Mouse (Mus musculus) liver, embryonic 16.5 days (tissue): ENCODE results near the gene Exo5. TPM values are rescaled to one million over a fixed set of nuclear protein-coding genes. Genes with fewer than 3 reads are reported as not detected.

ENCODE experiments used
- ATAC-seq: fragments of 200-750 bp; cut with Nextera tagmentation; 2 replicates; pipeline ENCODE4 v1.8.0; 2017; ENCODE audit warnings: low read depth, mild to moderate bottlenecking, moderate number of reproducible peaks, moderate library complexity
- H3K27ac ChIP-seq: fragments of 300-500 bp; sonication (generic); 2 replicates; pipeline ENCODE4 v1.5.1; 2014; ENCODE audit warnings: mild to moderate bottlenecking, low read length
- H3K27me3 ChIP-seq: fragments of 300-500 bp; sonication (generic); 2 replicates; pipeline ENCODE4 v1.6.1; 2014; ENCODE audit warnings: low read depth, low read length, mixed read lengths; ENCODE audit not compliant: control insufficient read depth, insufficient read depth
- H3K36me3 ChIP-seq: fragments of 300-500 bp; sonication (generic); 2 replicates; pipeline ENCODE4 v1.6.1; 2014; ENCODE audit warnings: mild to moderate bottlenecking; ENCODE audit not compliant: control insufficient read depth, insufficient read depth
- H3K4me1 ChIP-seq: fragments of 300-500 bp; sonication (generic); 2 replicates; pipeline ENCODE4 v1.6.1; 2014; ENCODE audit warnings: low read depth, low read length, mixed read lengths; ENCODE audit not compliant: control insufficient read depth
- H3K4me2 ChIP-seq: fragments of 300-500 bp; sonication (generic); 2 replicates; pipeline ENCODE4 v1.6.1; 2014; ENCODE audit warnings: low read depth, low read length, mixed read lengths
- H3K4me3 ChIP-seq: fragments of 300-500 bp; sonication (generic); 2 replicates; pipeline ENCODE4 v1.5.1; 2014; ENCODE audit warnings: low read depth, mild to moderate bottlenecking, low read length
- H3K9ac ChIP-seq: fragments of 300-500 bp; sonication (generic); 2 replicates; pipeline ENCODE4 v1.6.1; 2014; ENCODE audit warnings: low read depth, low read length
- H3K9me3 ChIP-seq: fragments of 300-500 bp; sonication (generic); replicated peaks from 2 replicates; pipeline ENCODE4 v1.6.1; 2016; ENCODE audit warnings: low read length; ENCODE audit not compliant: control insufficient read depth
- WGBS: fragments of 180-500 bp; shearing (Covaris S2); extraction: QIAGEN DNeasy Blood & Tissue Kit; methylation state at CpG from one replicate; pipeline ENCODE4 v1.1.7; 2014; ENCODE audit not compliant: insufficient replicate concordance; 5-methylcytosine and 5-hydroxymethylcytosine counted together
- polyA plus RNA-seq: library from polyadenylated mRNA; unstranded; fragments of >200 nt; fragmentation: Nextera tagmentation; extraction: Ambion mirVana; gene quantifications from 2 replicates; pipeline ENCODE4 v1.2.1, GENCODE M21; 2015

Gene Exo5
- 5.4 and 5.7 TPM in 2 replicates for polyA plus RNA-seq

DNA sequence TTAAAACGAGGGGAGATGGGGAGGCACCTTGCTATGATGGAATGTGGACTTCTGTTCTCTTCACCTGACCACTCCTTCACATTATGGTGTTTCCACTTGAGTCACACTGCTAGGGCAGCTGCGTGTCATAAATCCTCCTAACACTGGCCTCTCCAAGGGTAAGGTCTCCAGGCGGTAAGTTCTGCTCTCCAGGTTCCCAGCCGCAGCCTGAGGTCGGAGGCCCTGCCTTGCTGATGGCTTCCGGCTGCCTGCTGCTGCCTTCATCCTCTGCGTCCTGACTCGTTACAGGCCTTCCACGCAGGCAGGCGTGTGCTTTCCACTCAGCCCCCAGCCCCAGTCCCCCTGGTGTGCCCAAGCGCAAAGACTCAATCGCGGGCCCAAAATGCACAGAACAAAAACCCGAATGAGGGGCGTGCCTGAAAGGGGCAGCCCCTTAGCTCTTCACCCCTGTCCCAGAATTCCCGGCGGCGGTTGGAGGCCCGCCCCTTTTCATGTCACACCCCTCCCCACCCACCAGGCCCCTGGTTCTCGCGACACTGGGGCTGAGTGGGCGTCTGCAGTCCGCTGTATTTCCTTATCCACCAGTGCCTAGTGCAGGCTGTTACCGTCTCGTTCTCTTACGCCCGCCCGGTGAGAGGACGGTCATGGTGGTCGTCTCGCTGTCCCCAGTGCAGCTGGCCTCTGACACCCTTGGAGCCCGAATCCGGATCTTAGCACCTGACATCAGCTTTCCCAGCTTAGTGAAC is at the start of gene Exo5:
Gene Exo5, minus strand, starts transcription at position 464 of the 746 bp plus-strand sequence.
- Histone ChIP-seq H3K9me3 (peaks cover 3% of the 10 kb centered on the region; the same call in 1 of the 2 replicates), H3K27me3 (no peaks in the 10 kb centered on the region), H3K27ac (peak within 1 kb of the TSS; percentile 83), H3K4me1 (peaks cover 6% of the 10 kb centered on the region), H3K4me3 (peak within 1 kb of the TSS; percentile 80), H3K36me3 (no peaks in the 10 kb centered on the region), H3K4me2 (peak within 1 kb of the TSS; percentile 88), H3K9ac (peak within 1 kb of the TSS; percentile 77)
- under 1% methylated on average over 33 of the region's 33 CpGs for WGBS
- ATAC-seq: peak; percentile 99

DNA sequence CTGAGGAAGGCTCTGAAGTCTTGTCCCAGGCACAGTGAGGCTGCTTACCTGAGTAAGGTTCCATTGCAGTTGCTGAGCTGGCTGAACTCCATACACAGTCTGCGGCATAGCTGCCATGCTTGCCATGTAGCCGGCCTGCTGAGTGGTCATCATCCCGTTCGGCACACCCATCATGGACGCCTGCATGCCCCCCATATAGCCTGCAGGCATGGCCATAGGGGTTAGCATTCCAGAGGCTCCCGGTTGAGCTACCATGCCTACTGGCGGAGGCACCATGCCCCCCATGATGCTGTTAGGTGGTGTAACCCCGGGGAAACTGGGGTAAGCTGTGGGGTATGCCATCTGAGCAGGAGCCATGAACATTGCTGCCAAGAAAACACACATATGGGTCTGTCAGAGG is 47.0 kb upstream of the Exo5 start:
- H3K27ac ChIP-seq: no peak overlapping the region
- H3K36me3 ChIP-seq: peaks cover 40% of the 10 kb centered on the region
- H3K27me3 ChIP-seq: no peaks in the 10 kb centered on the region
- no peak overlapping the region for H3K4me3 ChIP-seq
- 82% methylated on average over 8 of the region's 8 CpGs for WGBS
- ATAC-seq: no peak
- H3K9ac ChIP-seq: no peak overlapping the region
- no peaks in the 10 kb centered on the region for H3K9me3 ChIP-seq
- peaks cover 5% of the 10 kb centered on the region for H3K4me1 ChIP-seq
- H3K4me2 ChIP-seq: no peak overlapping the region

DNA sequence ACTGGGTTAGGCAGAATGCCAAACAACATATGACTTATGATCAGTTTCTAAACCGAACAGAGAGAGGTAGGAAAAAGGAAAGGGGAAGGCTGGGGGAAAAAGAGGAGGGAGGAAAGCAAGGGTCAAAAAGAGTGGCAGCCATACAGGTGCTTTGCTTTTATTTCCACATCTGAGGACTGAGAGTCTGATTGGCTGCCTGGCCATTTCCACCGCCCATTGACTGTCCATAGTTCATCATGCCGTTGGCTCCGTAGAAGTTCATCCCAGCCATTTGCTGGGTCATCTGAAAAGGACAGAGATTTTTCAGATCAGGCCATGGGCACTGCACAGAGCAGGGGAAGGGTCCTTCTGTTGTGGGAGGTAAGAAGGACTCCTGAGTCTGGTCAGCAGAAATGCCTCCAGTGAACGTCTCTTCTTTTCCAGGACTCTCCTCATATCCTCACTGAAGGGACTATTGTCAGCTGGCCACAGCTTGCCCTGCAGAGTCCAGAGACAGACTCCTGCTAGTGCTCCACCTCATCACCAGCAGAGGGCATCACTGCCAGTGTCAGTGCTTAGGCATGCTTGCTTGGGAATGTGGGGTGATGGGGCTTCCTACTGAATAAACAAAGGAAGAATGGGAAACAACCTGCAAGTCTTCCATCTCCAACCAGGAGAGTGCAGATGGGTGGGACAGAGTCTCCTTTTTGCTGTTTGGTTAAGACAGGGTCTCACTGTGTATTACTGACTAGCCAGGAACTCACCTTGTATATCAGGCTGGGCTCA is 44.7 kb upstream of the Exo5 start:
- H3K9ac ChIP-seq: no peak overlapping the region
- 77% methylated on average over 5 of the region's 5 CpGs for WGBS
- no peaks in the 10 kb centered on the region for H3K9me3 ChIP-seq
- peaks cover 36% of the 10 kb centered on the region for H3K36me3 ChIP-seq
- H3K4me1 ChIP-seq: peaks cover 4% of the 10 kb centered on the region
- no peak overlapping the region for H3K27ac ChIP-seq
- H3K4me3 ChIP-seq: no peak overlapping the region
- H3K27me3 ChIP-seq: no peaks in the 10 kb centered on the region
- no peak for ATAC-seq
- H3K4me2 ChIP-seq: no peak overlapping the region

DNA sequence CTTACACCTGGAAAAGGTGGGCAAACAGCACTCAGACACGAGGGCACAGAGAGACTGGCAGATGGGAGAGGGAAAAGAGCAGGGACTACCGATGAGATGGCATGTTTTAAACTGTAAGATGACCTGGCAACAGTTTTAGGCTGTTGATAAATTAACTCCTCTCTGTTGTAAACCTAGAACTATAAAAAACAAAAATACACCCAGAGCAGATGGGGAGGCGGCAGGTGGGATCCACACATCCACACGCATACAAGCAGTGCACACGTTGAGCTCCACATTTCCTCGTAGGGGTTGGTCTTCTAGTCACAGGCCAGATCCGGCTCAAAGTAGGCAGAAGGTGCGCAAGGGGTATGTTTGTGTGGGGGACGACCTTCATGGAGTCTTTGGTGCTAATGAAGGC is 43.7 kb upstream of the Exo5 start:
- WGBS: 81% methylated on average over 9 of the region's 9 CpGs
- Histone ChIP-seq H3K27me3 (no peaks in the 10 kb centered on the region), H3K36me3 (peaks cover 29% of the 10 kb centered on the region), H3K4me3 (no peak overlapping the region), H3K27ac (no peak overlapping the region), H3K4me2 (no peak overlapping the region), H3K9me3 (no peaks in the 10 kb centered on the region), H3K9ac (no peak overlapping the region), H3K4me1 (no peaks in the 10 kb centered on the region)
- no peak for ATAC-seq

DNA sequence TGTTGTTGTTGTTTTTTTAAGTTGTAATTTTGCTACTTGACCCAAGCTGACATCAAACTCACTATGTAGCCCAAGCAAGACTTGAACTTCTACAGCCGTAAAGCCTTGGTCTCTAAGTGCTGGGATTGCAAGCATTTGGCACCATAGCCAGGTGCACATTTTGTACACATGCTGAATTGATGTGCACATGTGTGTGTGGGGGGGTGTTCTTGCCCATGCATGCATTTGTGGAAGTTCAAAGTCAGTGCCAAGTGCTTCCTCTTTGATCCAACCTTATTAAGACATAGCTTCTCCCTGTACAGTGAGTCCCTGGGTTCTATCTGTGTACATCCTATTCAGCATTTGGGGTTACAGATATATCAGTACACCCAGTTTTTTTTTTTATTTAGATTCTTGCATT is 30.8 kb upstream of the Exo5 start:
- H3K4me2 ChIP-seq: no peak overlapping the region
- peaks cover 20% of the 10 kb centered on the region for H3K4me1 ChIP-seq
- H3K27ac ChIP-seq: no peak overlapping the region
- H3K9me3 ChIP-seq: no peaks in the 10 kb centered on the region
- WGBS: 83% methylated on average over 1 of the region's 1 CpGs
- no peaks in the 10 kb centered on the region for H3K27me3 ChIP-seq
- no peak overlapping the region for H3K9ac ChIP-seq
- no peak overlapping the region for H3K4me3 ChIP-seq
- no peaks in the 10 kb centered on the region for H3K36me3 ChIP-seq
- no peak for ATAC-seq

DNA sequence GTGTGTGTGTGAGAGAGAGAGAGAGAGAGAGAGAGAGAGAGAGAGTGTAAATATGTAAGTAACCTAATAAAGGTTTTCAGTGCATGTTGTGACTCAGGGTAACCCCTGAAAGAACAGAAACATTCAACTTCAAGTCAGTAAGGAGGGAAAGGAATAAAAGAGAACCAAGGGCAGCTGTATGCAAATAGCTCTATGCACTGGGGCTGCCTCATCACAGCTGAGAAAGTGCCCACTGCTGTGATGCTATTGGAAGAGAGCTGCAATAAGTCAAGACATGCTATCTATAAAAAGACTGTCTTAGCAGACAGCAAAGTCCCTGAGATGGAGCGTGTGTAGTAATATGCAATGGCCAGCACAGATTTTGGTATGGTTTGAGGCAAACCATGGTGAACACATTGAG is 28.9 kb upstream of the Exo5 start:
- Histone ChIP-seq H3K27me3 (no peaks in the 10 kb centered on the region), H3K4me2 (no peak overlapping the region), H3K27ac (no peak overlapping the region), H3K4me1 (peaks cover 21% of the 10 kb centered on the region), H3K9ac (no peak overlapping the region), H3K9me3 (no peaks in the 10 kb centered on the region), H3K4me3 (no peak overlapping the region), H3K36me3 (no peaks in the 10 kb centered on the region)
- no peak for ATAC-seq
- 52% methylated on average over 1 of the region's 1 CpGs for WGBS

DNA sequence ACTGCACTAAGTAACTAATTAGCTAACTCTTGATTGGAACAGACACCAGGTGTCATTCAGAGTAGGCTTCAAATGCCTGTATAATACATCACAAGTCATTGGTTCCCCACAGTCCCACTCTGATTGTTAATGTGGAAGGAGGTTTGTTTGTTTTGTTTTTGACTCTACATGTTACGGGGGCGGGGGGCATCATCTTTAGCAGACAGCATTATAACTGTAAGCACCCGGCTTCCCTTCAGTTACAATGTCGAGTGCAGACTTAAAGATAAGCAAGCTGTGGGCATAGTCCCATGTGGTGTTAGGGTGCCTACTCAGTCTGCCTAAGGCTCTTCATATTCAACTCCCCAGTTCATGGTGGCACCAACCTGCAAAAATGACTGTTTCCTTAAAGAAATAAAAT is 28.2 kb upstream of the Exo5 start:
- WGBS: 24% methylated on average over 4 of the region's 4 CpGs
- peak overlapping the region; percentile 33 for H3K27ac ChIP-seq

DNA sequence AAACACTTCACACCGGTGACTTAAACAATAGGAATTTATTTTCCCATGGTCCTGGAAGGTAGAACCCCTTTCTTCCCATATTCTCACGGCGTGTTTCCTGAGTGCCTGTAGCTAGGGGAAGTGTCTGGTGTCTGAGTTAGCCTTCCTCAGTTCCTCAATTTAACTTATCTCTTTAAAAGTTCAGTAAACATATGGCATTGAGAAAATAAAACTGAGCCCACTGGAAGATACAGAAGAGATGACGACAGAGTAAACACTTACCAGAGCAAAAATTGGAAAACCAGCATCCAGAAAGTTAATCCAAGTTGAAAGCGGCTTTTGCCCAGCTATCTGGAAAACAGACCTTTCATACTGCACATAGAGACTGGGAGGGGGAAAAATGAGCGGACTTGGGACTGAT is 27.3 kb upstream of the Exo5 start:
- peak overlapping the region; percentile 82 for H3K4me3 ChIP-seq
- peak overlapping the region; percentile 87 for H3K27ac ChIP-seq
- H3K27me3 ChIP-seq: no peaks in the 10 kb centered on the region
- peaks cover 21% of the 10 kb centered on the region for H3K4me1 ChIP-seq
- ATAC-seq: no peak
- H3K9me3 ChIP-seq: no peaks in the 10 kb centered on the region
- WGBS: 5% methylated on average over 6 of the region's 6 CpGs
- H3K9ac ChIP-seq: peak overlapping the region; percentile 86
- H3K4me2 ChIP-seq: peak overlapping the region; percentile 97
- peaks cover 4% of the 10 kb centered on the region; the same call in 1 of the 2 replicates for H3K36me3 ChIP-seq

More for the DNA sequence above, 28.2 kb upstream of the Exo5 start:
- H3K27me3 ChIP-seq: no peaks in the 10 kb centered on the region
- peaks cover 21% of the 10 kb centered on the region for H3K4me1 ChIP-seq
- no peak overlapping the region for H3K4me3 ChIP-seq
- peak overlapping the region; percentile 97 for H3K4me2 ChIP-seq
- H3K9ac ChIP-seq: no peak overlapping the region; the same call in 1 of the 2 replicates
- ATAC-seq: no peak
- H3K36me3 ChIP-seq: no peaks in the 10 kb centered on the region
- no peaks in the 10 kb centered on the region for H3K9me3 ChIP-seq
